ENCODE assay signal across 24 mouse cellular contexts in genomic region chr6:65595371-65595770, GRCm38 (mm10).
DNase-seq lines count a peak whose midpoint lies in the region; ATAC-seq and TF ChIP-seq lines count a peak whose summit lies in the region.
"Had no signal": no experiment of that assay in that cellular context is flagged by ENCODE, and none has a peak within 500 bp of the region (broad histone marks: within the 10 kb centered on the region; RNA-seq: fewer than 3 reads in every experiment).

No protein-coding gene starts in this region.

- no peak overlapping the region for H3K4me3 ChIP-seq in lung, embryonic 14.5 days (ENCODE audit: low read depth, low read length)
- H3K4me3 ChIP-seq in lung, embryonic 16.5 days (ENCODE audit: low read length): no peak overlapping the region
- no peak overlapping the region for H3K4me3 ChIP-seq in bone marrow macrophage, adult 2 months (ENCODE audit: insufficient read depth, low read length)
- H3K4me3 ChIP-seq: embryonic facial prominence, embryonic 10.5 days; embryonic facial prominence, embryonic 12.5 days; forebrain, embryonic 13.5 days; forebrain, embryonic 15.5 days had no signal

- 27% methylated on average over 1 of the region's 1 CpGs for WGBS in lung, embryonic 14.5 days
- 29% methylated on average over 1 of the region's 1 CpGs for WGBS in lung, embryonic 16.5 days

- no peak overlapping the region for H3K9ac ChIP-seq in lung, embryonic 14.5 days
- H3K9ac ChIP-seq in lung, embryonic 16.5 days (ENCODE audit: low read length): no peak overlapping the region
- H3K9ac ChIP-seq: embryonic facial prominence, embryonic 12.5 days; forebrain, embryonic 13.5 days; forebrain, embryonic 15.5 days had no signal

- peak; percentile 41; the same call in 1 of the 2 replicates for ATAC-seq in lung, embryonic 14.5 days (ENCODE audit: insufficient read depth)
- peak; percentile 93 for ATAC-seq in lung, embryonic 16.5 days (ENCODE audit: low read depth)
- ATAC-seq: activated CD4-positive, CD25-positive, alpha-beta regulatory T cell, adult 4 months; CD4-positive, CD25-positive, alpha-beta regulatory T cell, adult 4 months; forebrain, embryonic 13.5 days; forebrain, embryonic 15.5 days; Patski had no signal

- no peak for TF ChIP-seq POLR2A in bone marrow macrophage, adult 2 months (IDR thresholded peaks at IDR 0.05; ENCODE audit: borderline replicate concordance, low read depth, low read length)

- H3K27me3 ChIP-seq in lung, embryonic 14.5 days (ENCODE audit: insufficient read depth, low read length): no peaks in the 10 kb centered on the region
- H3K27me3 ChIP-seq in lung, embryonic 16.5 days (ENCODE audit: control insufficient read depth, insufficient read depth, low read depth, low read length): no peaks in the 10 kb centered on the region
- H3K27me3 ChIP-seq: CH12.LX; embryonic facial prominence, embryonic 12.5 days; forebrain, embryonic 13.5 days; forebrain, embryonic 15.5 days had no signal

- no peak overlapping the region for H3K4me2 ChIP-seq in lung, embryonic 14.5 days
- no peak overlapping the region for H3K4me2 ChIP-seq in lung, embryonic 16.5 days (ENCODE audit: low read depth, low read length)
- H3K4me2 ChIP-seq: embryonic facial prominence, embryonic 12.5 days; forebrain, embryonic 13.5 days; forebrain, embryonic 15.5 days had no signal

- H3K36me3 ChIP-seq in lung, embryonic 14.5 days (ENCODE audit: insufficient read depth): no peaks in the 10 kb centered on the region
- H3K36me3 ChIP-seq in lung, embryonic 16.5 days (ENCODE audit: control insufficient read depth, insufficient read depth, low read length): no peaks in the 10 kb centered on the region
- H3K36me3 ChIP-seq: embryonic facial prominence, embryonic 10.5 days; embryonic facial prominence, embryonic 12.5 days; forebrain, embryonic 15.5 days; G1E had no signal

- no peak for TF ChIP-seq CTCF in lung, embryonic 14.5 days (IDR thresholded peaks at IDR 0.05; ENCODE audit: low read depth)
- TF ChIP-seq CTCF in bone marrow macrophage, adult 2 months (IDR thresholded peaks at IDR 0.05; ENCODE audit: low read depth, low read length): no peak

- no peaks in the 10 kb centered on the region for H3K9me3 ChIP-seq in lung, embryonic 14.5 days (ENCODE audit: low read depth, low read length)
- H3K9me3 ChIP-seq in lung, embryonic 16.5 days (ENCODE audit: control insufficient read depth, low read length): no peaks in the 10 kb centered on the region
- H3K9me3 ChIP-seq: embryonic facial prominence, embryonic 10.5 days; embryonic facial prominence, embryonic 12.5 days; forebrain, embryonic 13.5 days; forebrain, embryonic 15.5 days; G1E had no signal

- H3K4me1 ChIP-seq in lung, embryonic 14.5 days (ENCODE audit: insufficient read depth): peaks cover 3% of the 10 kb centered on the region; the same call in 1 of the 2 replicates
- H3K4me1 ChIP-seq in lung, embryonic 16.5 days (replicated peaks; ENCODE audit: control insufficient read depth, insufficient read depth, low read length): no peaks in the 10 kb centered on the region; the same call in 1 of the 2 replicates
- H3K4me1 ChIP-seq in bone marrow macrophage, adult 2 months (ENCODE audit: control insufficient read depth, insufficient read depth, low read length): peaks cover 49% of the 10 kb centered on the region
- H3K4me1 ChIP-seq: embryonic facial prominence, embryonic 12.5 days; forebrain, embryonic 13.5 days; forebrain, embryonic 15.5 days had no signal

- no peak for DNase-seq in lung, embryonic 14.5 days
- DNase-seq in lung, postnatal 10 days: no peak
- DNase-seq in lung, postnatal 36 days: no peak
- no peak for DNase-seq in cerebellum, adult 9-10 months
- DNase-seq: adrenal gland, adult 8-10 months; adrenal gland, postnatal 14 days; adrenal gland, postnatal 36 days; B cell, adult 2 months; cerebellum, adult 11 months; cerebellum, adult 18-20 months; cerebellum, adult 8-10 months; cerebellum, postnatal 10 days; cerebellum, postnatal 25 days had no signal

- peak overlapping the region; percentile 30; the same call in 1 of the 2 replicates for H3K27ac ChIP-seq in lung, embryonic 14.5 days (ENCODE audit: low read depth)
- H3K27ac ChIP-seq in lung, embryonic 16.5 days (ENCODE audit: low read length): peak overlapping the region; percentile 85
- H3K27ac ChIP-seq in bone marrow macrophage, adult 2 months (ENCODE audit: insufficient read depth, low read depth, low read length): peak overlapping the region; percentile 87
- H3K27ac ChIP-seq: embryonic facial prominence, embryonic 10.5 days; embryonic facial prominence, embryonic 12.5 days; forebrain, embryonic 13.5 days; forebrain, embryonic 15.5 days had no signal

Comparison
In these comparisons a context has a peak if more than half of its experiments do, and no peak if none do; other contexts are left out.
1. H3K27ac ChIP-seq: peak in every context shown above with its lines; median percentile 87 in bone marrow macrophage, adult 2 months; 85 in lung, embryonic 16.5 days; 30 in lung, embryonic 14.5 days.